Mouse (Mus musculus) hindbrain, postnatal 0 days (tissue): ENCODE measurements at regions not wholly inside any gene's neighbourhood (a gene's known extent, or its start where the extent isn't known, plus 50 kb on each side); places are given as distances from the start of the nearest gene placed in this dataset.
A peak's percentile ranks its signal among the peaks of the same experiment; 100 is the strongest.

Source experiments
- ATAC-seq: fragments of 200-750 bp; cut with Nextera tagmentation; 2 replicates; pipeline ENCODE4 v1.8.0; 2017; ENCODE audit warnings: mild to moderate bottlenecking, moderate TSS enrichment, moderate library complexity
- DNase-seq: peaks from one replicate; pipeline ENCODE4 v3.0.0-alpha.2; 2015; ENCODE audit warnings: low spot score
- H3K27ac ChIP-seq: fragments of 300-500 bp; sonication (generic); 2 replicates; pipeline ENCODE4 v1.5.1; 2014; ENCODE audit warnings: mild to moderate bottlenecking
- H3K27me3 ChIP-seq: fragments of 300-500 bp; sonication (generic); 2 replicates; pipeline ENCODE4 v1.6.1; 2014; ENCODE audit warnings: low read length, mixed read lengths; ENCODE audit not compliant: insufficient read depth
- H3K36me3 ChIP-seq: fragments of 300-500 bp; sonication (generic); 2 replicates; pipeline ENCODE4 v1.6.1; 2014; ENCODE audit warnings: low read length, mixed read lengths; ENCODE audit not compliant: insufficient read depth
- H3K4me1 ChIP-seq: fragments of 300-500 bp; sonication (generic); 2 replicates; pipeline ENCODE4 v1.6.1; 2014; ENCODE audit warnings: antibody characterized with exemption, low read length, mixed read lengths; ENCODE audit not compliant: insufficient read depth
- H3K4me2 ChIP-seq: fragments of 300-500 bp; sonication (generic); 2 replicates; pipeline ENCODE4 v1.6.1; 2014; ENCODE audit warnings: low read depth, mild to moderate bottlenecking, low read length, moderate library complexity, mixed read lengths
- H3K4me3 ChIP-seq: fragments of 300-500 bp; sonication (generic); 2 replicates; pipeline ENCODE4 v1.5.1; 2014; ENCODE audit warnings: low read length
- H3K9ac ChIP-seq: fragments of 300-500 bp; sonication (generic); replicated peaks from 2 replicates; pipeline ENCODE4 v1.6.1; 2014; ENCODE audit warnings: mild to moderate bottlenecking, low read length, moderate library complexity, mixed read lengths
- H3K9me3 ChIP-seq: fragments of 300-500 bp; sonication (generic); 2 replicates; pipeline ENCODE4 v1.6.1; 2016; ENCODE audit warnings: low read length, mixed read lengths
- CTCF ChIP-seq: IDR thresholded peaks from 2 replicates; pipeline ENCODE4 v1.5.1; 2016; ENCODE audit warnings: antibody characterized with exemption, control low read depth, low read depth
- WGBS: fragments of 180-500 bp; shearing (Covaris S2); extraction: QIAGEN DNeasy Blood & Tissue Kit; methylation state at CpG from one replicate; pipeline ENCODE4 v1.1.7; 2014; 5-methylcytosine and 5-hydroxymethylcytosine counted together

GRCm38 (mm10) chr13:90294648-90295007, 205.2 kb upstream of the Xrcc4 start:
- no peak for TF ChIP-seq CTCF
- no peak overlapping the region for H3K4me3 ChIP-seq
- no peaks in the 10 kb centered on the region for H3K27me3 ChIP-seq
- ATAC-seq: no peak
- no peak overlapping the region for H3K27ac ChIP-seq
- DNase-seq: peak; percentile 13
- 73% methylated on average over 5 of the region's 5 CpGs for WGBS
- H3K9me3 ChIP-seq: no peaks in the 10 kb centered on the region
- H3K36me3 ChIP-seq: no peaks in the 10 kb centered on the region
- H3K4me2 ChIP-seq: no peak overlapping the region
- no peaks in the 10 kb centered on the region for H3K4me1 ChIP-seq
- H3K9ac ChIP-seq: no peak overlapping the region

DNA sequence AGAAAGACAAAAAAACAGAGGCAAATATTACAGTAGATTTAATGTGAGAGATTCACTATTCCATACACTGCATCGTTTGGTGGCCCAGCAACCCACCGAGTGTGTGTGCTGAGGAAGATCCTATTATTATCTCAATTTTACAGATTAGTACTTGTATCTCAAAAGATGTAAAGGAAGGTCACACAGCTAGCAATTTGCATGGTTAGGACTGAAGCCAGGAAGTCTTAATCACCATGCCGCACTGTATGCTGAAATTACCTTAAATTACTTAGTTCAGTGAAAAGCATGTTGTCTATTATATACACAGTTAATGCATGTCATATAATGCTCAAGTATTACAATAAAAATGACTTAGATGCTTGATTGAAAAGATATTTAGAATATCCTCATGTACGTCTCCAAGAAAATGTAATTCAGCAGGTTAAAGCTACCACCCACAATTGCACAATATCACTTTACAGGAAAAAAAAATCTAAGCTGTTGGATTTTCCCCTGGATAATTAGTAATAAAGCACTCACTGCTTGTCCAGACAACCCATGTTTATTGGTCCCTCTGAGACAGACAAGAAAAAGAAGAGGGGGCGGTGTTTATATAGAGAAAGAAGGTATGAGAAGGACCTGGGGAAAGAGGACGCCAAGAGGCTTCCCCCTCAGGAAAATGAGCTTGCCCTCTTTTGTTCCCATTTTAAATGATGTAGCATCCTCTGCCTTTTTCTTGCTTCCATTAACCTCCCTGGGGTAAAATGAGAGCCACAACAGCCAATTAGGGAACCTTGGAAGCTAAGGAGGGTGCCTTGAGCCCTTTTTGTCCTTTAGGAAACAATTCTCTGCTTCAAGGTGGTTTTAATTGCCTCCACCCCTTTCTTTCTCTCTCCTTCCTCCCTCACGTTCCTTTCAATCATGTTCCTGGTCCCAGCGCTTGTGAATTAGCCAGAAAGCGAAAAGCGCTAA, 204.6 kb upstream of the Xrcc4 start:
- no peak for DNase-seq
- no peaks in the 10 kb centered on the region for H3K9me3 ChIP-seq
- no peak for ATAC-seq
- H3K4me2 ChIP-seq: no peak overlapping the region
- TF ChIP-seq CTCF: no peak
- H3K4me1 ChIP-seq: no peaks in the 10 kb centered on the region
- 46% methylated on average over 10 of the region's 10 CpGs for WGBS
- H3K4me3 ChIP-seq: no peak overlapping the region
- no peak overlapping the region for H3K27ac ChIP-seq
- no peak overlapping the region for H3K9ac ChIP-seq
- H3K36me3 ChIP-seq: no peaks in the 10 kb centered on the region
- no peaks in the 10 kb centered on the region for H3K27me3 ChIP-seq

DNA sequence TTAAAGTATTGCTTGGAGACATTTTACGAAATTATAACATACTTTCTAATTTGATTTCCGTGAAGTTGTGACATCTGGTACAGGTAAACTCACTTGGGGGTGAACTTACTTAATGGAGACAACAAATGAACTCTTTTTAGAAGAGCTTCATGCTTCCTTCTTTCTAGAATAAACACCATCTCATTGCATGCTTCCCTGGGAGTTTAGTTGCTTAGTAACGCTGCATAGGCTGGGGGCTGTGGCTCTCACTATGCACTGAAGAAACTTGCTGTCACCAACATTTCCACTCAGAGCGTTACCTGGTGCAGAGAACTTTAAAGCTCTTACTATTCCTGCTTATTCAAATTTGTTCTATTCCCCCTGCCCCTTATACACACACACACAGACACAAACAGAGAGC, 203.5 kb upstream of the Xrcc4 start:
- 20% methylated on average over 4 of the region's 4 CpGs for WGBS
- Histone ChIP-seq H3K4me3 (no peak overlapping the region), H3K4me1 (no peaks in the 10 kb centered on the region), H3K4me2 (no peak overlapping the region), H3K9me3 (no peaks in the 10 kb centered on the region), H3K27ac (no peak overlapping the region), H3K27me3 (no peaks in the 10 kb centered on the region), H3K9ac (no peak overlapping the region), H3K36me3 (no peaks in the 10 kb centered on the region)
- no peak for TF ChIP-seq CTCF
- peak; percentile 62; the same call in 1 of the 2 replicates for ATAC-seq
- DNase-seq: peak; percentile 54

- no peak overlapping the region for H3K9ac ChIP-seq
- H3K36me3 ChIP-seq: no peaks in the 10 kb centered on the region
- H3K4me2 ChIP-seq: no peak overlapping the region
- no peak for TF ChIP-seq CTCF
- H3K27ac ChIP-seq: no peak overlapping the region
- H3K4me3 ChIP-seq: no peak overlapping the region
- H3K9me3 ChIP-seq: no peaks in the 10 kb centered on the region
- ATAC-seq (no peak), DNase-seq (no peak)
- no peaks in the 10 kb centered on the region for H3K4me1 ChIP-seq
- 55% methylated on average over 1 of the region's 1 CpGs for WGBS
- H3K27me3 ChIP-seq: no peaks in the 10 kb centered on the region
These were observed 202.7 kb upstream of the Xrcc4 start for GRCm38 (mm10) chr13:90292124-90292523.

- DNase-seq: no peak
- TF ChIP-seq CTCF: no peak
- H3K9me3 ChIP-seq: no peaks in the 10 kb centered on the region
These were observed 191.6 kb upstream of the Xrcc4 start for GRCm38 (mm10) chr13:90280976-90281375.

GRCm38 (mm10) chr13:90279786-90280382, 190.5 kb upstream of the Xrcc4 start:
- Histone ChIP-seq H3K27me3 (no peaks in the 10 kb centered on the region), H3K4me1 (no peaks in the 10 kb centered on the region), H3K9ac (no peak overlapping the region), H3K36me3 (no peaks in the 10 kb centered on the region), H3K4me2 (no peak overlapping the region), H3K27ac (peak overlapping the region; percentile 49; the same call in 1 of the 2 replicates), H3K9me3 (no peaks in the 10 kb centered on the region), H3K4me3 (no peak overlapping the region)
- ATAC-seq: peak; percentile 95
- DNase-seq: peak; percentile 73
- no peak for TF ChIP-seq CTCF
- WGBS: 29% methylated on average over 3 of the region's 3 CpGs

More at GRCm38 (mm10) chr13:90280976-90281375, 191.6 kb upstream of the Xrcc4 start:
- H3K4me3 ChIP-seq: no peak overlapping the region
- no peaks in the 10 kb centered on the region for H3K4me1 ChIP-seq
- H3K4me2 ChIP-seq: no peak overlapping the region
- no peaks in the 10 kb centered on the region for H3K36me3 ChIP-seq
- H3K27me3 ChIP-seq: no peaks in the 10 kb centered on the region
- no peak overlapping the region for H3K9ac ChIP-seq
- H3K27ac ChIP-seq: no peak overlapping the region
- no peak for ATAC-seq

- Histone ChIP-seq H3K9me3 (no peaks in the 10 kb centered on the region), H3K4me1 (no peaks in the 10 kb centered on the region), H3K4me2 (no peak overlapping the region), H3K4me3 (no peak overlapping the region), H3K9ac (no peak overlapping the region), H3K36me3 (no peaks in the 10 kb centered on the region), H3K27ac (peak overlapping the region; percentile 49; the same call in 1 of the 2 replicates), H3K27me3 (no peaks in the 10 kb centered on the region)
- DNase-seq (peak; percentile 39), ATAC-seq (peak; percentile 73)
- TF ChIP-seq CTCF: no peak
These were observed 189.9 kb upstream of the Xrcc4 start for GRCm38 (mm10) chr13:90279355-90279754.
